Mouse (Mus musculus) urinary bladder, postnatal 4 days (tissue): ENCODE results near the gene Edc3.

Experiments used
- DNase-seq, 2 experiments: peaks; one replicate each; pipeline ENCODE4 v3.0.0; 2021 to 2022; ENCODE audit warnings: low spot score in 2 of 2

Gene Edc3

GRCm38 (mm10) chr9:57760416-57761146, 52.2 kb downstream of the Edc3 start:
- DNase-seq, result no peak

GRCm38 (mm10) chr9:57761563-57762551, 53.5 kb downstream of the Edc3 start:
- DNase-seq, result no peak

GRCm38 (mm10) chr9:57762563-57762991, 54.2 kb downstream of the Edc3 start:
- DNase-seq, result peak in 1 of 2 experiments; percentile 48

GRCm38 (mm10) chr9:57764147-57764973, 56.0 kb downstream of the Edc3 start:
- DNase-seq, result peak; percentile 67 to 85

- DNase-seq, result peak; percentile 94 to 95
Observed at GRCm38 (mm10) chr9:57764974-57765363, 56.6 kb downstream of the Edc3 start.

GRCm38 (mm10) chr9:57765364-57766351, 57.3 kb downstream of the Edc3 start, which contains the start of gene Clk3:
Clk3 (minus strand) TSS chr9:57765860.
- DNase-seq, result peak; percentile 55 to 69

- DNase-seq, result no peak
Observed at GRCm38 (mm10) chr9:57766431-57766830, 58.1 kb downstream of the Edc3 start.

GRCm38 (mm10) chr9:57767231-57767630, 58.9 kb downstream of the Edc3 start:
- no peak for DNase-seq

GRCm38 (mm10) chr9:57769539-57770069, 61.3 kb downstream of the Edc3 start:
- DNase-seq, result no peak

GRCm38 (mm10) chr9:57770214-57770613, 61.9 kb downstream of the Edc3 start:
- DNase-seq, result no peak

GRCm38 (mm10) chr9:57770836-57771235, 62.5 kb downstream of the Edc3 start:
- DNase-seq, result no peak

GRCm38 (mm10) chr9:57773754-57774153, 65.4 kb downstream of the Edc3 start:
- DNase-seq, result no peak

- DNase-seq, result no peak
Observed at GRCm38 (mm10) chr9:57774168-57774567, 65.8 kb downstream of the Edc3 start.

- DNase-seq, result no peak
Observed at GRCm38 (mm10) chr9:57775026-57775425, 66.7 kb downstream of the Edc3 start.

GRCm38 (mm10) chr9:57775736-57776135, 67.4 kb downstream of the Edc3 start:
- DNase-seq, result no peak

GRCm38 (mm10) chr9:57782656-57783055, 74.3 kb downstream of the Edc3 start:
- no peak for DNase-seq

- no peak for DNase-seq
Observed at GRCm38 (mm10) chr9:57789733-57790132, 81.4 kb downstream of the Edc3 start.

GRCm38 (mm10) chr9:57797456-57797855, 89.1 kb downstream of the Edc3 start:
- no peak for DNase-seq

GRCm38 (mm10) chr9:57798725-57799253, 90.4 kb downstream of the Edc3 start:
- DNase-seq, result no peak
